Mouse (Mus musculus): Measurements from ENCODE around the gene Ror1. TPM values are rescaled to one million over a fixed set of nuclear protein-coding genes. Genes with fewer than 3 reads are reported as not detected.

Gene Ror1
- polyA plus RNA-seq, 1 experiment from 2014 or later = 0.29 TPM

- H3K9me3 ChIP-seq (replicated peaks) = no peaks in the 10 kb centered on the region
- no peak for ATAC-seq (ENCODE audit: insufficient read depth)
- H3K4me2 ChIP-seq = no peak overlapping the region
- H3K36me3 ChIP-seq (replicated peaks) = no peaks in the 10 kb centered on the region
- no peak overlapping the region for H3K9ac ChIP-seq
- no peak overlapping the region for H3K4me3 ChIP-seq (replicated peaks)
- WGBS (ENCODE audit: insufficient replicate concordance) = 67% methylated on average over 12 of the region's 12 CpGs
- no peaks in the 10 kb centered on the region for H3K27me3 ChIP-seq
- H3K27ac ChIP-seq (replicated peaks) = no peak overlapping the region
- H3K4me1 ChIP-seq (replicated peaks) = no peaks in the 10 kb centered on the region
Measured at GRCm38 (mm10) chr4:100393374-100394061, 297.9 kb downstream of the Ror1 start.

- Histone ChIP-seq H3K4me2 (no peak overlapping the region), H3K27me3 (no peaks in the 10 kb centered on the region), H3K9ac (no peak overlapping the region), H3K27ac (replicated peaks) (no peak overlapping the region), H3K4me3 (replicated peaks) (no peak overlapping the region), H3K9me3 (replicated peaks) (no peaks in the 10 kb centered on the region), H3K4me1 (replicated peaks) (no peaks in the 10 kb centered on the region; the same call in 1 of the 2 replicates), H3K36me3 (replicated peaks) (no peaks in the 10 kb centered on the region)
- no peak for ATAC-seq (ENCODE audit: insufficient read depth)
- 83% methylated on average over 4 of the region's 4 CpGs for WGBS (ENCODE audit: insufficient replicate concordance)
Measured at GRCm38 (mm10) chr4:100395407-100395806, 299.8 kb downstream of the Ror1 start.

- Histone ChIP-seq H3K36me3 (replicated peaks) (no peaks in the 10 kb centered on the region), H3K4me1 (replicated peaks) (no peaks in the 10 kb centered on the region; the same call in 1 of the 2 replicates), H3K27ac (replicated peaks) (no peak overlapping the region), H3K9ac (no peak overlapping the region), H3K4me3 (replicated peaks) (no peak overlapping the region), H3K27me3 (no peaks in the 10 kb centered on the region), H3K4me2 (no peak overlapping the region), H3K9me3 (replicated peaks) (no peaks in the 10 kb centered on the region)
- no peak for ATAC-seq (ENCODE audit: insufficient read depth)
- 35% methylated on average over 3 of the region's 3 CpGs for WGBS (ENCODE audit: insufficient replicate concordance)
Measured at GRCm38 (mm10) chr4:100398079-100398478, 302.5 kb downstream of the Ror1 start.

- Histone ChIP-seq H3K4me1 (replicated peaks) (no peaks in the 10 kb centered on the region; the same call in 1 of the 2 replicates), H3K9me3 (replicated peaks) (no peaks in the 10 kb centered on the region), H3K4me3 (replicated peaks) (no peak overlapping the region), H3K27ac (replicated peaks) (no peak overlapping the region), H3K27me3 (no peaks in the 10 kb centered on the region), H3K9ac (no peak overlapping the region), H3K36me3 (replicated peaks) (no peaks in the 10 kb centered on the region), H3K4me2 (no peak overlapping the region)
- 41% methylated on average over 3 of the region's 3 CpGs for WGBS (ENCODE audit: insufficient replicate concordance)
- ATAC-seq (ENCODE audit: insufficient read depth) = no peak
Measured at GRCm38 (mm10) chr4:100401078-100401477, 305.5 kb downstream of the Ror1 start.

GRCm38 (mm10) chr4:100401581-100402470 lies 306.2 kb downstream of the Ror1 start:
- ATAC-seq (ENCODE audit: insufficient read depth) = no peak
- H3K27me3 ChIP-seq = no peaks in the 10 kb centered on the region
- WGBS (ENCODE audit: insufficient replicate concordance) = 60% methylated on average over 14 of the region's 14 CpGs
- H3K9ac ChIP-seq = no peak overlapping the region
- no peak overlapping the region for H3K27ac ChIP-seq (replicated peaks)
- H3K9me3 ChIP-seq (replicated peaks) = no peaks in the 10 kb centered on the region
- H3K4me1 ChIP-seq (replicated peaks) = no peaks in the 10 kb centered on the region; the same call in 1 of the 2 replicates
- no peak overlapping the region for H3K4me3 ChIP-seq (replicated peaks)
- H3K4me2 ChIP-seq = no peak overlapping the region
- H3K36me3 ChIP-seq (replicated peaks) = no peaks in the 10 kb centered on the region

- Histone ChIP-seq H3K9me3 (replicated peaks) (no peaks in the 10 kb centered on the region), H3K27ac (replicated peaks) (no peak overlapping the region), H3K4me1 (replicated peaks) (no peaks in the 10 kb centered on the region), H3K27me3 (no peaks in the 10 kb centered on the region), H3K9ac (no peak overlapping the region), H3K4me2 (no peak overlapping the region), H3K4me3 (replicated peaks) (no peak overlapping the region), H3K36me3 (replicated peaks) (no peaks in the 10 kb centered on the region)
- WGBS (ENCODE audit: insufficient replicate concordance) = 26% methylated on average over 9 of the region's 9 CpGs
- no peak for ATAC-seq (ENCODE audit: insufficient read depth)
Measured at GRCm38 (mm10) chr4:100407261-100407874, 311.8 kb downstream of the Ror1 start.

GRCm38 (mm10) chr4:100409521-100409920 lies 313.9 kb downstream of the Ror1 start:
- H3K9ac ChIP-seq = no peak overlapping the region
- H3K27me3 ChIP-seq = no peaks in the 10 kb centered on the region
- no peak overlapping the region for H3K4me3 ChIP-seq (replicated peaks)
- WGBS (ENCODE audit: insufficient replicate concordance) = 48% methylated on average over 8 of the region's 8 CpGs
- no peak overlapping the region for H3K27ac ChIP-seq (replicated peaks)
- no peaks in the 10 kb centered on the region for H3K4me1 ChIP-seq (replicated peaks)
- H3K36me3 ChIP-seq (replicated peaks) = no peaks in the 10 kb centered on the region
- H3K4me2 ChIP-seq = no peak overlapping the region
- no peaks in the 10 kb centered on the region for H3K9me3 ChIP-seq (replicated peaks)
- no peak for ATAC-seq (ENCODE audit: insufficient read depth)

GRCm38 (mm10) chr4:100411841-100412539 lies 316.4 kb downstream of the Ror1 start:
- H3K9me3 ChIP-seq (replicated peaks) = no peaks in the 10 kb centered on the region
- WGBS (ENCODE audit: insufficient replicate concordance) = 63% methylated on average over 13 of the region's 13 CpGs
- H3K27me3 ChIP-seq = no peaks in the 10 kb centered on the region
- no peaks in the 10 kb centered on the region for H3K4me1 ChIP-seq (replicated peaks)
- H3K9ac ChIP-seq = no peak overlapping the region
- H3K27ac ChIP-seq (replicated peaks) = no peak overlapping the region
- no peak for ATAC-seq (ENCODE audit: insufficient read depth)
- H3K4me3 ChIP-seq (replicated peaks) = no peak overlapping the region
- no peak overlapping the region for H3K4me2 ChIP-seq
- no peaks in the 10 kb centered on the region for H3K36me3 ChIP-seq (replicated peaks)

- Histone ChIP-seq H3K9ac (no peak overlapping the region), H3K4me2 (no peak overlapping the region), H3K27me3 (no peaks in the 10 kb centered on the region), H3K4me1 (replicated peaks) (no peaks in the 10 kb centered on the region), H3K4me3 (replicated peaks) (no peak overlapping the region), H3K36me3 (replicated peaks) (no peaks in the 10 kb centered on the region), H3K27ac (replicated peaks) (no peak overlapping the region), H3K9me3 (replicated peaks) (no peaks in the 10 kb centered on the region)
- 36% methylated on average over 3 of the region's 3 CpGs for WGBS (ENCODE audit: insufficient replicate concordance)
- no peak for ATAC-seq (ENCODE audit: insufficient read depth)
Measured at GRCm38 (mm10) chr4:100422756-100423155, 327.2 kb downstream of the Ror1 start.

GRCm38 (mm10) chr4:100426101-100426500 lies 330.5 kb downstream of the Ror1 start:
- no peak for ATAC-seq (ENCODE audit: insufficient read depth)
- H3K4me2 ChIP-seq = no peak overlapping the region
- WGBS (ENCODE audit: insufficient replicate concordance) = 60% methylated on average over 1 of the region's 1 CpGs
- no peaks in the 10 kb centered on the region for H3K36me3 ChIP-seq (replicated peaks)
- H3K4me3 ChIP-seq (replicated peaks) = no peak overlapping the region
- H3K27me3 ChIP-seq = no peaks in the 10 kb centered on the region
- H3K27ac ChIP-seq (replicated peaks) = no peak overlapping the region
- H3K9me3 ChIP-seq (replicated peaks) = no peaks in the 10 kb centered on the region
- no peaks in the 10 kb centered on the region for H3K4me1 ChIP-seq (replicated peaks)
- no peak overlapping the region for H3K9ac ChIP-seq

Data from liver, embryonic 15.5 days (tissue).